Mouse (Mus musculus): ENCODE data around the gene Pthlh. TPM values are rescaled to one million over a fixed set of nuclear protein-coding genes. Genes with fewer than 3 reads are reported as not detected.
"Not testable (repeated sequence)": the region's sequence is repeated elsewhere in the genome, so short reads cannot be mapped to it uniquely, and the experiment has no call there.

The Pthlh gene
- 4.0 and 4.7 TPM in 2 replicates for polyA plus RNA-seq (2015; fragmentation: Nextera tagmentation; extraction: Ambion mirVana)

GRCm38 (mm10) chr6:147263587-147264565, at the start of gene Pthlh:
Gene Pthlh, minus strand, starts transcription at chr6:147264183.
- peak within 1 kb of the TSS; percentile 95 for H3K4me2 ChIP-seq
- 1% methylated on average over 65 of the region's 68 CpGs for WGBS
- ATAC-seq (ENCODE audit: low FRiP score) = peak; percentile 79

DNA sequence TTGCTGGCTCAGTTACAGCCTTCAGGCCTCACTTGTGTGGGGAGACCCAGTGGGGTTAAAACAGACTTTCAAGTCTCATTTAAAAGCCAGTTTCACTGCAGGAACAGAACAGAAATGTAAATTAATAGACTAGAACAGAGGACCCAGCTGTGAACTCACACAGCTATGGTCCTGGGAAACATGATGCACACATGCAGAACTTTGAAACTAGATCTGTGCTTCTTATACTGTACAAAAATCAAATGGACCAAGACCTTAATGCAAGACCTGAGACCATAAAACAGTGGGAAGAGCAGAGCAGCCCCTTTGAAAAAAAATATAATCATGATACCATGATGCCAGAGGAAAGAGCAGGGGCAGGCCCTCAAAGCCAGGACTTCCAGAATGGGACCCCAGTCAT, 49.3 kb upstream of the Pthlh start:
- H3K27me3 ChIP-seq (replicated peaks) = no peaks in the 10 kb centered on the region
- no peak overlapping the region for H3K9ac ChIP-seq (replicated peaks)
- H3K36me3 ChIP-seq = no peaks in the 10 kb centered on the region
- no peak overlapping the region for H3K27ac ChIP-seq (replicated peaks)
- ATAC-seq (ENCODE audit: low FRiP score) = no peak
- no peaks in the 10 kb centered on the region for H3K9me3 ChIP-seq (replicated peaks)
- H3K4me2 ChIP-seq = no peak overlapping the region
- H3K4me1 ChIP-seq = no peaks in the 10 kb centered on the region
- H3K4me3 ChIP-seq (replicated peaks) = no peak overlapping the region

More at GRCm38 (mm10) chr6:147263587-147264565, at the start of gene Pthlh:
- peak within 1 kb of the TSS; percentile 48 for H3K4me3 ChIP-seq (replicated peaks)
- no peak within 1 kb of the TSS for H3K27ac ChIP-seq (replicated peaks)
- H3K4me1 ChIP-seq = peaks cover 18% of the 10 kb centered on the region
- no peaks in the 10 kb centered on the region for H3K36me3 ChIP-seq
- H3K9me3 ChIP-seq (replicated peaks) = no peaks in the 10 kb centered on the region
- peak within 1 kb of the TSS; percentile 48 for H3K9ac ChIP-seq (replicated peaks)
- peaks cover 75% of the 10 kb centered on the region for H3K27me3 ChIP-seq (replicated peaks)

DNA sequence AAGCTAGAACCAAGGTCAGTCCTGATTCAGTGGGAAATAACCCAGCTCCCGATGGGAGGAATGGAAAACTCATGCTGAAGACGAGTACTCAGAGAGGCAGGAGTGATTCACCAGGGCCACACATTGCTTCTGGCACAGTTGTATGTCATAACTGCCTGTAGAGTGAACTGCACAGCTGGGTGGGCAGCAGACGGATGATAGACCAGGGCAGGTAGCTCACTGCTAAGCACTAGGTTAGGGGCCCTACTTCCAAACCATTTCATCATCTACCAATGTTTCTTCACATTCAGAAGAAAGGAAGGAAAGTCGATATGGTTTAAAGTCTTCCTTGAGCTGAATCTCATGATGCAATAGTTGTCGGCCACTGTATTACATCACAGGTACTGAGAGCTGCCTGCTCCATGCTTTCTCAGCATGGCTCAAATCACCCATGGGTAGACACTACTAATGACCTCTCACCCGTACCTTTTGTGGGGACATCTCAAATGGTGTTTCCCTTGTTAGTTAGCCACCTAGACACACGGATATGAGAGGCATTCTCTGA, 46.5 kb upstream of the Pthlh start:
- no peaks in the 10 kb centered on the region for H3K9me3 ChIP-seq (replicated peaks)
- no peak overlapping the region for H3K27ac ChIP-seq (replicated peaks)
- H3K4me1 ChIP-seq = no peaks in the 10 kb centered on the region
- no peak for ATAC-seq (ENCODE audit: low FRiP score)
- no peak overlapping the region for H3K4me3 ChIP-seq (replicated peaks)
- WGBS = 87% methylated on average over 7 of the region's 7 CpGs
- no peak overlapping the region for H3K9ac ChIP-seq (replicated peaks)
- no peaks in the 10 kb centered on the region for H3K27me3 ChIP-seq (replicated peaks)
- H3K36me3 ChIP-seq = no peaks in the 10 kb centered on the region
- no peak overlapping the region for H3K4me2 ChIP-seq

DNA sequence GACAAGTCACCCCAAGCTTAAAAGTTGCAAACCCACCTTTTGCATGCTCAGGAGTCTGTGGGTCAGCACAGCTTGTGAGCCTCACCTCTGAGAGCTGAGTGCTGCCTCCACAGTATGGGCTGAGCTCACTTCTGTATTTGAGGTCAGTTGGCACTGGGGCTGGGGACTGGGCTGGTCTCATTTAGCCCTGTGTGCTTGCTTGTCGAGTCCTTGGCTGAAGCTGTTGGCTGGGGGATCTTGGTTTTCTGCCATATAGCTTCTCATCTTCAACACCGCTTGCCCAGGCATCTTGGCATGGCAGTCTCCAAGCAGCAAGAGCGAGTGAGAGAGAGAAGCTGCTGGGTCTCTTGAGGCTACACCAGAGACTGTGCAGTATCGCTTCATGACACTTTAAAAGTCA, 46.1 kb upstream of the Pthlh start:
- 91% methylated on average over 4 of the region's 4 CpGs for WGBS

GRCm38 (mm10) chr6:147304236-147304635, 40.3 kb upstream of the Pthlh start:
- WGBS = 78% methylated on average over 8 of the region's 9 CpGs
- H3K27ac ChIP-seq (replicated peaks); H3K4me2 ChIP-seq; ATAC-seq (ENCODE audit: low FRiP score); H3K36me3 ChIP-seq; H3K4me3 ChIP-seq (replicated peaks); H3K4me1 ChIP-seq; H3K27me3 ChIP-seq (replicated peaks); H3K9me3 ChIP-seq (replicated peaks); H3K9ac ChIP-seq (replicated peaks): not testable (repeated sequence)

More for the DNA sequence above, 46.1 kb upstream of the Pthlh start:
- ATAC-seq (ENCODE audit: low FRiP score) = no peak
- Histone ChIP-seq H3K4me3 (replicated peaks) (no peak overlapping the region), H3K9ac (replicated peaks) (no peak overlapping the region), H3K36me3 (no peaks in the 10 kb centered on the region), H3K27ac (replicated peaks) (no peak overlapping the region), H3K4me1 (no peaks in the 10 kb centered on the region), H3K27me3 (replicated peaks) (no peaks in the 10 kb centered on the region), H3K4me2 (no peak overlapping the region), H3K9me3 (replicated peaks) (no peaks in the 10 kb centered on the region)

DNA sequence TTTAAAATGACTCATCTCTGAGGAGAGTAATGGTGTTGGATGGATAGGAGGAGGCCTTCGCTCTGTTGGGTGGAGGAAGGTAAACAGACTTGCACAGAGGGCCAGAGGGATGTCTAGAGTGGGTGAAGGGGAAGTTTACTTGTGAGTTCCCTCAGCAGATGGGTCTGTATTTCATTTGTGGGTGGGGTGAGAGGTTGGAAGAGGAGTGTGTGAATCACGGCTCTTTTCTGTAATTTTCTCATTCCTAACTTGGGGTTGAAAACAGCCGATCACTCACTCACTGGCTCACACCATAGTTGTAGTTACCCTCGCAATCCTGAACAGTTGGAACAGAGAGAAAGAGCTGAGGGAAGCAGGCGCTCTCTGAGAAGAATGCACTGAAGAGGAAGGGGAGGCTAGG, 35.6 kb upstream of the Pthlh start:
- 87% methylated on average over 5 of the region's 5 CpGs for WGBS
- H3K4me3 ChIP-seq (replicated peaks) = no peak overlapping the region
- no peaks in the 10 kb centered on the region for H3K27me3 ChIP-seq (replicated peaks)
- no peak overlapping the region for H3K9ac ChIP-seq (replicated peaks)
- no peaks in the 10 kb centered on the region for H3K36me3 ChIP-seq
- no peak overlapping the region for H3K4me2 ChIP-seq
- H3K27ac ChIP-seq (replicated peaks) = no peak overlapping the region
- no peaks in the 10 kb centered on the region for H3K4me1 ChIP-seq
- no peaks in the 10 kb centered on the region for H3K9me3 ChIP-seq (replicated peaks)
- no peak for ATAC-seq (ENCODE audit: low FRiP score)

- Histone ChIP-seq H3K9me3 (replicated peaks) (peaks cover 4% of the 10 kb centered on the region; the same call in 1 of the 2 replicates), H3K36me3 (no peaks in the 10 kb centered on the region), H3K4me1 (no peaks in the 10 kb centered on the region), H3K4me2 (no peak overlapping the region), H3K4me3 (replicated peaks) (no peak overlapping the region), H3K9ac (replicated peaks) (no peak overlapping the region), H3K27me3 (replicated peaks) (no peaks in the 10 kb centered on the region), H3K27ac (replicated peaks) (no peak overlapping the region)
- no peak for ATAC-seq (ENCODE audit: low FRiP score)
- 20% methylated on average over 5 of the region's 5 CpGs for WGBS
Measured at GRCm38 (mm10) chr6:147279309-147279708, 15.3 kb upstream of the Pthlh start.

DNA sequence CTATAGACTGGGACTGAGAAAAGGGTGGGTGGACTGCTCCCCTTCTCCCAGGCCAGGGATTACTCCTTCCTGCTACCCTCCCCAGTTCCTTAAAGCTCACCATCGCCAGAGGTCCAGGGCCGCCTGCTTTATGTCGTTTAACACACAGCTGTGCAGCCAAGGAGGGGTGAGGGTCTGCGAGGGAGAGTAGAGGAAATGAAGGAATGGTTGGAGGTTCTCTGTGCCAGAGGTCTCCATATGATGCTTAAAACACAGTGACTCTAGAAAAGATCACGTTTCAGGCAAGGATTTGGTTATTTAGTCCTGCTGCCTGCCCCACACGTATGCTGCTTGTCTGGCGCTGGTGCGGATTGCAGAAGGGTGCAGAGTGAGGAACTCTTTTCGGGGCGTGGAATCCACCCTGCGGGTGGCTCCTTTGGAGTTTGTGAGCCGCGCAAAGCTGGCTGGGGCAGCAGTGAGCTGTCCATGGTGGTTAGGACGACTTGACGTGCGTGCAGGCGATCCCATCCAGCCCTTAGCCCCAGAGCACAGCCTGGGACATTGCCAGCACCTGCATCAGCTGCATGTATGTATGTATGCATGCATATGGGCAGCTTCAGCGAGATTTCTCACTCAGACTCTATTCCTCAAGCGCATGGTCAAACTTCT, 4.3 kb upstream of the Pthlh start:
- H3K9me3 ChIP-seq (replicated peaks) = no peaks in the 10 kb centered on the region
- ATAC-seq (ENCODE audit: low FRiP score) = no peak
- peaks cover 57% of the 10 kb centered on the region for H3K27me3 ChIP-seq (replicated peaks)
- no peak overlapping the region for H3K4me3 ChIP-seq (replicated peaks)
- WGBS = 7% methylated on average over 19 of the region's 19 CpGs
- no peaks in the 10 kb centered on the region for H3K36me3 ChIP-seq
- peaks cover 12% of the 10 kb centered on the region for H3K4me1 ChIP-seq
- H3K9ac ChIP-seq (replicated peaks) = no peak overlapping the region
- peak overlapping the region; percentile 36 for H3K4me2 ChIP-seq
- H3K27ac ChIP-seq (replicated peaks) = no peak overlapping the region

DNA sequence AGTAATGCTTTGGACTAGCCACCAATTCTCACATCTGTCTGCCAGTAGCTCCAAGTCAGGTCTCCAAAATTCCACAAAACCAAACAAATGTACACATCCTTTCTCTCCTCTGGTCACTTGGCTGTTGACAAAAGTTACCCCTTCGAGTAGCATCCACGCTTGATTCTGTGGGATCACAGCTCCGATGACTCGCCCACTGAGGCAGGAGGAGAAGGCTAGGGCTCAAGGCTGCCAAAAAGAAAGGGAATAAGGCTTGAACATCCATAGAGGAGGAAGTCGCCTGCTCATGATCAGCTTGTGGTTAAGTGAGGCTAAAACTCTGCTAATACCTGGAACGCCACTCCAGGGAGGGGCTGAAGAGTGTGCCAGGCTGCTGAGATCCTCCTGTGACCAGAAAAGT, 2.5 kb upstream of the Pthlh start:
- H3K9me3 ChIP-seq (replicated peaks) = no peaks in the 10 kb centered on the region
- H3K4me1 ChIP-seq = peaks cover 18% of the 10 kb centered on the region
- H3K4me2 ChIP-seq = no peak overlapping the region
- no peak overlapping the region for H3K27ac ChIP-seq (replicated peaks)
- 89% methylated on average over 6 of the region's 6 CpGs for WGBS
- H3K4me3 ChIP-seq (replicated peaks) = no peak overlapping the region
- ATAC-seq (ENCODE audit: low FRiP score) = no peak
- no peaks in the 10 kb centered on the region for H3K36me3 ChIP-seq
- H3K27me3 ChIP-seq (replicated peaks) = peaks cover 72% of the 10 kb centered on the region
- no peak overlapping the region for H3K9ac ChIP-seq (replicated peaks)

DNA sequence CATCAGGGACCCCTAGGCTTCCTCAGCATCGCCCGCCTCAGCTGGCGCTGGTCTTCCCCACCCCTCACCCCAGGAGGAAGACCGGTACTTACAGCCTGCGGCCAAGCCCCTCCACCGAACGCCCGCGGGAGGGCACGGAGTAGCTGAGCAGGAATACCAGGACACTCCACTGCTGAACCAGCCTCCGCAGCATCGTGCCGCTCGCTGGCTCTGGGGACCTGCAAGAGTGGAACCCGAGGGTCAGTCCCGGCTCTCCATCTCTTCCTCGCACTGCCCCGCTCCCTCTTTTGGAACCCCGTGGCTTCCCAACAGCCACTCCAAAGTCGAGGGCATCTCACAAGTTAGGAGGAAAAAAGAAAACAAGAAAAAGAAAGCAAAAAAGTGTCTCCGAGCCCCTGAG, 805 bp downstream of the Pthlh start:
- Histone ChIP-seq H3K9me3 (replicated peaks) (no peaks in the 10 kb centered on the region), H3K9ac (replicated peaks) (0 out of 2 replicates have a peak overlapping the region, but pooled peaks have one; percentile 48), H3K27me3 (replicated peaks) (peaks cover 68% of the 10 kb centered on the region), H3K4me3 (replicated peaks) (peak overlapping the region; percentile 48), H3K4me1 (peaks cover 18% of the 10 kb centered on the region), H3K36me3 (no peaks in the 10 kb centered on the region), H3K27ac (replicated peaks) (no peak overlapping the region), H3K4me2 (peak overlapping the region; percentile 95)
- WGBS = 1% methylated on average over 21 of the region's 21 CpGs
- peak; percentile 64 for ATAC-seq (ENCODE audit: low FRiP score)

DNA sequence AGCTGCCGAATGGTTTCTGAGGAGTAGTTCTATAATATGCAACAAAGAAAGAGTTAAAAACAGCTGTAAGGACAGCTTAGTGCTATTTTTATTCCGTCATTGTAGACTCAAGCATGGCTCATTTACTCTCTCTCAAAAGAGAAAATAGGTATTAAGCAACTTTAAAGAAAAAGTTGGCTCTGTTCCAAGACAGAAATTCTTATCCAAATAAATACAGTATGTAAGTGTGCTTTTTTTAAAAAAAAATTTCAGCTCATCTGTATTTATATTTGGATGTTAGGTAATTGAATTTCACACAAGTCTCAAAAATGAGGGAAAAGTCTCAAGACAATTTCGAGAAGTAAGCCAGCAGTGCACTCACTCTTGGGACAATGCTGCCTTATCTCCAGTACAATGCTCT, 2.4 kb downstream of the Pthlh start:
- H3K4me3 ChIP-seq (replicated peaks) = 0 out of 2 replicates have a peak overlapping the region, but pooled peaks have one; percentile 48
- H3K4me2 ChIP-seq = 0 out of 2 replicates have a peak overlapping the region, but pooled peaks have one; percentile 95
- ATAC-seq (ENCODE audit: low FRiP score) = no peak
- H3K9ac ChIP-seq (replicated peaks) = no peak overlapping the region
- peaks cover 18% of the 10 kb centered on the region for H3K4me1 ChIP-seq
- H3K27me3 ChIP-seq (replicated peaks) = peaks cover 52% of the 10 kb centered on the region
- WGBS = 35% methylated on average over 3 of the region's 3 CpGs
- no peaks in the 10 kb centered on the region for H3K36me3 ChIP-seq
- no peak overlapping the region for H3K27ac ChIP-seq (replicated peaks)
- no peaks in the 10 kb centered on the region for H3K9me3 ChIP-seq (replicated peaks)
